ENCODE assay signal across 10 mouse cellular contexts in genomic region chr6:91718603-91719002, GRCm38 (mm10). TPM values are rescaled to one million over a fixed set of nuclear protein-coding genes. Genes with fewer than 3 reads are reported as not detected.
DNase-seq lines count a peak whose midpoint lies in the region; ATAC-seq lines count a peak whose summit lies in the region.
"Had no signal": no experiment of that assay in that cellular context is flagged by ENCODE, and none has a peak within 500 bp of the region (broad histone marks: within the 10 kb centered on the region; RNA-seq: fewer than 3 reads in every experiment).

No protein-coding gene starts in this region.

- H3K36me3 ChIP-seq in kidney, embryonic 15.5 days: peaks cover 40% of the 10 kb centered on the region
- H3K36me3 ChIP-seq in embryonic facial prominence, embryonic 15.5 days: peaks cover 23% of the 10 kb centered on the region
- H3K36me3 ChIP-seq in limb, embryonic 10.5 days: peaks cover 44% of the 10 kb centered on the region
- peaks cover 15% of the 10 kb centered on the region for H3K36me3 ChIP-seq in neural tube, embryonic 13.5 days

- ATAC-seq in kidney, embryonic 15.5 days (replicated peaks; ENCODE audit: low FRiP score): no peak
- no peak for ATAC-seq in embryonic facial prominence, embryonic 15.5 days (ENCODE audit: insufficient number of reproducible peaks, low FRiP score, low TSS enrichment, low read depth)
- ATAC-seq in neural tube, embryonic 13.5 days (ENCODE audit: low read depth): 0 out of 2 replicates have a peak, but pooled peaks have one; percentile 5

- 72% methylated on average over 3 of the region's 3 CpGs for WGBS in kidney, embryonic 15.5 days
- WGBS in embryonic facial prominence, embryonic 15.5 days: 53% methylated on average over 3 of the region's 3 CpGs
- 80% methylated on average over 3 of the region's 3 CpGs for WGBS in limb, embryonic 10.5 days
- WGBS in neural tube, embryonic 13.5 days: 48% methylated on average over 3 of the region's 3 CpGs

- no peak for DNase-seq in kidney, adult 8-10 months
- no peak for DNase-seq in limb, embryonic 10.5 days (ENCODE audit: low spot score)
- DNase-seq in embryo, embryonic 10 days (ENCODE audit: low spot score): no peak
- no peak for DNase-seq in gastrocnemius, postnatal 25 days
- no peak for DNase-seq in layer of hippocampus, postnatal 14 days (ENCODE audit: low spot score in 2 of 2)
- DNase-seq: adrenal gland, postnatal 25 days; lung, adult 2 months had no signal

- H3K27ac ChIP-seq in kidney, embryonic 15.5 days: peak overlapping the region; percentile 63
- H3K27ac ChIP-seq in embryonic facial prominence, embryonic 15.5 days (replicated peaks): 0 out of 2 replicates have a peak overlapping the region, but pooled peaks have one; percentile 35
- H3K27ac ChIP-seq in limb, embryonic 10.5 days: peak overlapping the region; percentile 2; the same call in 1 of the 2 replicates
- H3K27ac ChIP-seq in neural tube, embryonic 13.5 days (replicated peaks): peak overlapping the region; percentile 91

- H3K4me1 ChIP-seq in kidney, embryonic 15.5 days: peaks cover 41% of the 10 kb centered on the region
- H3K4me1 ChIP-seq in embryonic facial prominence, embryonic 15.5 days: peaks cover 33% of the 10 kb centered on the region
- H3K4me1 ChIP-seq in limb, embryonic 10.5 days: peaks cover 42% of the 10 kb centered on the region
- H3K4me1 ChIP-seq in neural tube, embryonic 13.5 days (replicated peaks): peaks cover 54% of the 10 kb centered on the region

- H3K4me3 ChIP-seq in kidney, embryonic 15.5 days (replicated peaks): no peak overlapping the region
- no peak overlapping the region for H3K4me3 ChIP-seq in embryonic facial prominence, embryonic 15.5 days (replicated peaks)
- H3K4me3 ChIP-seq in limb, embryonic 10.5 days: no peak overlapping the region
- H3K4me3 ChIP-seq in neural tube, embryonic 13.5 days: no peak overlapping the region

- no peaks in the 10 kb centered on the region for H3K9me3 ChIP-seq in kidney, embryonic 15.5 days (replicated peaks)
- H3K9me3 ChIP-seq in embryonic facial prominence, embryonic 15.5 days (replicated peaks): no peaks in the 10 kb centered on the region
- no peaks in the 10 kb centered on the region for H3K9me3 ChIP-seq in limb, embryonic 10.5 days (replicated peaks)
- no peaks in the 10 kb centered on the region for H3K9me3 ChIP-seq in neural tube, embryonic 13.5 days

- H3K27me3 ChIP-seq in kidney, embryonic 15.5 days: no peaks in the 10 kb centered on the region
- no peaks in the 10 kb centered on the region for H3K27me3 ChIP-seq in embryonic facial prominence, embryonic 15.5 days
- no peaks in the 10 kb centered on the region for H3K27me3 ChIP-seq in limb, embryonic 10.5 days (ENCODE audit: low read depth, poor library complexity, severe bottlenecking)
- no peaks in the 10 kb centered on the region for H3K27me3 ChIP-seq in neural tube, embryonic 13.5 days

- H3K4me2 ChIP-seq in kidney, embryonic 15.5 days: no peak overlapping the region
- H3K4me2 ChIP-seq in embryonic facial prominence, embryonic 15.5 days (replicated peaks): no peak overlapping the region
- no peak overlapping the region for H3K4me2 ChIP-seq in neural tube, embryonic 13.5 days

- no peak overlapping the region for H3K9ac ChIP-seq in kidney, embryonic 15.5 days
- no peak overlapping the region for H3K9ac ChIP-seq in embryonic facial prominence, embryonic 15.5 days
- 0 out of 2 replicates have a peak overlapping the region, but pooled peaks have one; percentile 34 for H3K9ac ChIP-seq in neural tube, embryonic 13.5 days

RNA-seq across cellular contexts. Expression of gene Slc6a6, which starts 34.8 kb away (rescaled TPM):
- polyA plus RNA-seq in kidney, embryonic 15.5 days (2015; fragmentation: Nextera tagmentation; extraction: Ambion mirVana): 84.0 and 87.2 TPM in 2 replicates
- 61.6 and 77.5 TPM in 2 replicates for polyA plus RNA-seq in embryonic facial prominence, embryonic 15.5 days (2015; fragmentation: Nextera tagmentation; extraction: Ambion mirVana)
- polyA plus RNA-seq in limb, embryonic 10.5 days (2016; fragmentation: Nextera tagmentation; extraction: Ambion mirVana): 45.0 and 49.7 TPM in 2 replicates
- 63.7 and 70.0 TPM in 2 replicates for polyA plus RNA-seq in neural tube, embryonic 13.5 days (2015; fragmentation: Nextera tagmentation; extraction: Ambion mirVana)
- total RNA-seq in gastrocnemius, postnatal 25 days (2021): 10 to 100 TPM; 52.1 to 57.8 TPM
- 100 to 1,000 TPM; 149 to 151 TPM for total RNA-seq in layer of hippocampus, postnatal 14 days (2021)

Comparison
In these comparisons a context has a peak if more than half of its experiments do, and no peak if none do; other contexts are left out.
1. H3K27ac ChIP-seq: peak in every context shown above with its lines; median percentile 91 in neural tube, embryonic 13.5 days; 63 in kidney, embryonic 15.5 days; 35 in embryonic facial prominence, embryonic 15.5 days; 2 in limb, embryonic 10.5 days.